Mouse (Mus musculus): ENCODE data around the gene Cda. TPM values are rescaled to one million over a fixed set of nuclear protein-coding genes. Genes with fewer than 3 reads are reported as not detected.
A peak's percentile ranks its signal among the peaks of the same experiment; 100 is the strongest.

The Cda gene
- polyA plus RNA-seq, 1 experiment from 2014 or later, result 24.6 TPM

DNA sequence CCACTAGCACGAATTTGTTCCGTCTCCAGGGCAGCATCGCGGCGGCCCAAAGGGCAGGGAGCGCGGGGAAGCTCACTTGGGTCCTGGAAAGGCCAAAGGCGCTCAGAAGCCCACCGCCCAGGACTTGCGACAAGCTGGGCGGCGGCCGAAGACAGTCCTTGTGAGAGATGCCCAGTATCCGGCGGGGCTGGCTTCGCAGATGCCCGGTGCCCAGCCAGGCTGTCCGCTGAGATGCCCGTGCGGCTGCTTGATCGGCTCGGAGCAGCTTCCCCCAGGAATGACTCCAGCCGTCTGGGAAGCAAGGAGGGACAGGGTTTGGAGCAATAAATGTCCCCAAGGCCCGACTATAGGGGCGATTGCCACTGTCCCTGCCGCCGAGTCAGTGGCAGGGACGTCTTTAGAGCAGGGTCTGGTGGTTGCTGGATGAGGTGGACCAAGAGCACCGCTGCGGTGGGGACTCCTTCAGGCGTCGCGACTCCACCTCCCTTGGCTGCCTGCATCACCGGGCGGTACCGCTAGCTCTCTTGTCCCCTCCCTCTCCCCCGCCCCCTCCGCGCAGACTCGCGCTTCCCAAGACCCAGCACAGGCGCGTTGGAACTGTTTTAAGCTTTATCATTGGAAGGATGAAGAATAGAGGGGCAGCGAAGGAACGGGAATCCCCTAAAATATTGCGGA is 28.3 kb upstream of the Cda start, which contains the start of gene Fam43b:
Fam43b (minus strand) TSS at position 558 of the 675 bp plus-strand sequence.
- no peaks in the 10 kb centered on the region for H3K9me3 ChIP-seq (ENCODE audit: low read length)
- peaks cover 21% of the 10 kb centered on the region for H3K4me1 ChIP-seq (ENCODE audit: insufficient read depth, low read length)
- H3K27me3 ChIP-seq (ENCODE audit: insufficient read depth, low read length), result peaks cover 67% of the 10 kb centered on the region
- peak within 1 kb of the TSS; percentile 52 for H3K4me2 ChIP-seq (replicated peaks; ENCODE audit: low read depth, low read length)
- no peak within 1 kb of the TSS; the same call in 1 of the 2 replicates for H3K9ac ChIP-seq (replicated peaks; ENCODE audit: low read length)
- no peak; the same call in 1 of the 2 replicates for ATAC-seq (ENCODE audit: low FRiP score, low TSS enrichment)
- H3K4me3 ChIP-seq (ENCODE audit: low read length), result peak within 1 kb of the TSS; percentile 33
- H3K36me3 ChIP-seq (ENCODE audit: insufficient read depth, low read length), result no peaks in the 10 kb centered on the region
- H3K27ac ChIP-seq (ENCODE audit: low read length), result no peak within 1 kb of the TSS
- WGBS, result 1% methylated on average over 46 of the region's 46 CpGs

DNA sequence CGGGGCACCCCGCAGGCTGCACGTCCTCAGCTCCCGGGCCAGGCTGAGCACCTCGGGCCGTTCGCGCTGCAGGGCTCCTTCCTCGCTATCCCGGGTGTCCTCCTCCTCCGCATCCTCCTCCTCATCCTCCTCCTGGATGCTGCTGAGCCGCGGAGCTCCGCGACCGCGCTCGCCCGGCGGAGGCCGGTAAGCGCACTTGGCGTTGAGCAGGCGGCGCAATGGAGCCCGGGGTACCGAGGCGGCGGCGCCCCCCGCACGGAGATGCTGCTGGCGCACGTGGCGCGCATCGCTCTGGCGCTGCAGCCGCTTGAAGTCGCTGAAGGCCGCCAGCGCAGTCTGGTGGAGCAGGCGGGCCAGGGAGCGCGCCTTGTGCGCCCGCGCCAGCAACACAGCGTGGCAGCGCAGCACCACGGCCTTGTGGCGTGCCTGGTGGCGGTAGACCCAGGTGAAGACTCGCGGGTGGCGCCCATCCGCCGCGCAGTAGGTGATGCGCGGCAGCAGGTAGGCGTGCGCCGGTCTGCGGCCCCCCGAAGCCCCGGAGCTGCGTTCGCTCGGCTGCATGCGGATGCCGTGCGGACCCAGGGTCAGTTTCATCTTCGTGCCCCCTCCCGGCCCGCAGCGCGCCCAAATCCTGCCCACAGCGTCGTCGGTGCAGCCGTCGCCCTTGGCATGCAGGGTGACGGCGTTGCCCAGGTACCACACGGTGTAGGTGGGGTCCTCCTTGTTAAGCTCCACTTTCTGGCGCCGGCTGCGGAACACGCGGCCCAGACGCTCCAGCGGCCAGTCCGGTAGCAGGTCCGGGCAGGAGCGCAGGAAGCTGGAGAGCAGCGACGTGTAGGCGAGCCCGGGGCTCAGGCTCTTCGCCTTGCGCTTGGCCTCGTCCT is 27.5 kb upstream of the Cda start:
- Histone ChIP-seq H3K9me3 (ENCODE audit: low read length) (no peaks in the 10 kb centered on the region), H3K4me1 (ENCODE audit: insufficient read depth, low read length) (peaks cover 21% of the 10 kb centered on the region), H3K9ac (replicated peaks; ENCODE audit: low read length) (no peak overlapping the region; the same call in 1 of the 2 replicates), H3K4me2 (replicated peaks; ENCODE audit: low read depth, low read length) (peak overlapping the region; percentile 52), H3K27ac (ENCODE audit: low read length) (no peak overlapping the region), H3K27me3 (ENCODE audit: insufficient read depth, low read length) (peaks cover 66% of the 10 kb centered on the region), H3K4me3 (ENCODE audit: low read length) (peak overlapping the region; percentile 33), H3K36me3 (ENCODE audit: insufficient read depth, low read length) (no peaks in the 10 kb centered on the region)
- WGBS, result under 1% methylated on average over 98 of the region's 103 CpGs
- no peak for ATAC-seq (ENCODE audit: low FRiP score, low TSS enrichment)

DNA sequence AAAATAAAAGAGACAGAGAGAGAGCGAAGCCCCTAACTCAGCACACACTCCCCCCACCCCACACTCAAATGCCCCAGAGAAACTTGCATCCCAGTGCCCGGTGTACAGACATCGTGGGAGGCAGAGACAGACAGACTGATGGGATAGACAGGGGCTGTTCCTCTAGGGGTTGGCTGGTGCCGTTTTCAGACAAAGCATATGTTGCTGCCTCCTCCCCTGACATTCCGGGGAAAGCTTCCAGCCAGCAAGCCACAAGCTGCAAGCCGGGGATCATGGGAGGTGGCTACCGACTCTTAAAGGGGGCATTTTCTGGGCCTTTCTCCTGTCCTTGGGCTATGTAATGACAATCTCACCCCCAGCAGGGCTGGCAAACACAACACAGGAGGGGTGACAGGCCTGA is 25.9 kb upstream of the Cda start:
- H3K4me2 ChIP-seq (replicated peaks; ENCODE audit: low read depth, low read length), result no peak overlapping the region
- H3K9me3 ChIP-seq (ENCODE audit: low read length), result no peaks in the 10 kb centered on the region
- H3K27me3 ChIP-seq (ENCODE audit: insufficient read depth, low read length), result peaks cover 62% of the 10 kb centered on the region

DNA sequence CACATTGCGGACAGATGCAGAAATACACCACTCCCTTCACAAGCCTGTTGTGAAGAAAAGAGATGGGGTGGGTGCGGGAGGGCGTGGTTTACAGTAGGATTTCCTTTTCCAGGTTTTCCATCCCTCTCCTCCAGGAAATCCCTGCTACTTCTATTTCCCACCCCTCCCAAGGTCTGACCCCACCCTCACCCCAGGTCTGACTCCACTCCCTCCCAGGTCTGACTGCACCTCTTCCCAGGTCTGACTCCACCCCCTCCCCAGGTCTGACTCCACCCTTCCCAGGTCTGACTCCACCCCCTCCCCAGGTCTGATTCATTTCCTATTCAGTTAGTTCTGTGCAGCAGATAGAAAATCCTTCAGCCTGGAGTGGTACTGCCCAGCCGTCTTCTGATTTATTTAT is 16.0 kb upstream of the Cda start:
- no peaks in the 10 kb centered on the region for H3K36me3 ChIP-seq (ENCODE audit: insufficient read depth, low read length)
- no peak overlapping the region for H3K4me3 ChIP-seq (ENCODE audit: low read length)
- H3K27ac ChIP-seq (ENCODE audit: low read length), result no peak overlapping the region
- H3K4me1 ChIP-seq (ENCODE audit: insufficient read depth, low read length), result peaks cover 7% of the 10 kb centered on the region; the same call in 1 of the 2 replicates
- ATAC-seq (ENCODE audit: low FRiP score, low TSS enrichment), result no peak
- H3K9ac ChIP-seq (replicated peaks; ENCODE audit: low read length), result no peak overlapping the region
- WGBS, result 58% methylated on average over 4 of the region's 4 CpGs
- no peak overlapping the region for H3K4me2 ChIP-seq (replicated peaks; ENCODE audit: low read depth, low read length)
- no peaks in the 10 kb centered on the region for H3K27me3 ChIP-seq (ENCODE audit: insufficient read depth, low read length)
- H3K9me3 ChIP-seq (ENCODE audit: low read length), result no peaks in the 10 kb centered on the region

More for the DNA sequence above, 25.9 kb upstream of the Cda start:
- H3K4me1 ChIP-seq (ENCODE audit: insufficient read depth, low read length), result peaks cover 21% of the 10 kb centered on the region
- no peak overlapping the region for H3K9ac ChIP-seq (replicated peaks; ENCODE audit: low read length)
- no peak overlapping the region for H3K4me3 ChIP-seq (ENCODE audit: low read length)
- 59% methylated on average over 7 of the region's 7 CpGs for WGBS
- no peak overlapping the region for H3K27ac ChIP-seq (ENCODE audit: low read length)
- no peaks in the 10 kb centered on the region for H3K36me3 ChIP-seq (ENCODE audit: insufficient read depth, low read length)
- no peak for ATAC-seq (ENCODE audit: low FRiP score, low TSS enrichment)

DNA sequence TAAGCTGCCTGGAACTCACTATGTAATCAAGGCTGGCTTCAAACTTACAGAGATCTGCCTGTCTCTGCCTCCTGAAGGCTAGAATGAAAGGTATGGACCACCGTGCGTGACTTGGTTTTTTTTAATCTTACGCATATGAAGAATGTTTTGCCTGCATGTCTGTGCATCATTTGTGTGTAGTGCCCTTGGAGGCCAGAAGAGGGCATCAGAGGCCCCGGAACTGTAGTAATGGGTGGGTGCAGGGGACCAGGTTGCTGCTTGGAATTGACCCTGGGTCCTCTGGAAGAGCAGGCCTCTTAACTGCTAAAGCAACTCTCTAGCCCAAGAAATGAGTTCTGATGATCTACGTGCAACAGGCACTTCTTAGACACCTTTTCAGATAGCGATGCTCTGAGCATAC is 14.7 kb upstream of the Cda start:
- no peak overlapping the region for H3K27ac ChIP-seq (ENCODE audit: low read length)
- ATAC-seq (ENCODE audit: low FRiP score, low TSS enrichment), result no peak
- H3K4me1 ChIP-seq (ENCODE audit: insufficient read depth, low read length), result peaks cover 7% of the 10 kb centered on the region; the same call in 1 of the 2 replicates
- H3K4me3 ChIP-seq (ENCODE audit: low read length), result no peak overlapping the region
- H3K36me3 ChIP-seq (ENCODE audit: insufficient read depth, low read length), result no peaks in the 10 kb centered on the region
- 74% methylated on average over 6 of the region's 6 CpGs for WGBS
- H3K4me2 ChIP-seq (replicated peaks; ENCODE audit: low read depth, low read length), result no peak overlapping the region
- H3K9me3 ChIP-seq (ENCODE audit: low read length), result no peaks in the 10 kb centered on the region
- H3K27me3 ChIP-seq (ENCODE audit: insufficient read depth, low read length), result no peaks in the 10 kb centered on the region
- H3K9ac ChIP-seq (replicated peaks; ENCODE audit: low read length), result no peak overlapping the region

DNA sequence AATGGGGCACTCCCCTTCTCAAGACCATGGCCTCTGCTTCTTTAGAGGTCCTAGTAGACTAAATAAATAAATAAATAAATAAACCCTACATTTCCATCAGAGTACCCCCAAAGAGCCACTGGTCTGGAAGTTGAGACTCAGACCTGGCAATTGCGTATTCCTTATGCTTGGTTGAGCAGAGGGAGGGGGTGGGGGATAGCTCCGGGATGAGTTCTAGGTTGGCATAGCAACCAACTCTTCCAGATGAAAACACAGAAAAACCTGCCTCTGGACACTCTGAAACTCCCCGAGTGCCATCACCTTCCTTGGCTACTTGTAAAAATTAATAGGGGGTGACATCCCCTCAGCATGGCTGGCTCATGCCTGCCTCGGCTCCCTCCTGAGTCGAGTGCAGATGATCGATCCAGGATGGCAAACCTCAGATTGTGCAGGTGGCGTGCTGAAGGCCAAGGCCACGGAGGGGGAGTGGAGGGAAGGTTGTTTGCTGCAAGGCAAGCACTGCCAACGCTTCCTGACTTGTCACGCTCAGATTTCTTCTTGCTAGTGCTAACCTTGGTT is 12.4 kb upstream of the Cda start:
- H3K4me3 ChIP-seq (ENCODE audit: low read length), result no peak overlapping the region
- peaks cover 7% of the 10 kb centered on the region; the same call in 1 of the 2 replicates for H3K4me1 ChIP-seq (ENCODE audit: insufficient read depth, low read length)
- no peak overlapping the region for H3K9ac ChIP-seq (replicated peaks; ENCODE audit: low read length)
- H3K27me3 ChIP-seq (ENCODE audit: insufficient read depth, low read length), result no peaks in the 10 kb centered on the region
- no peaks in the 10 kb centered on the region for H3K36me3 ChIP-seq (ENCODE audit: insufficient read depth, low read length)
- no peak for ATAC-seq (ENCODE audit: low FRiP score, low TSS enrichment)
- no peak overlapping the region for H3K4me2 ChIP-seq (replicated peaks; ENCODE audit: low read depth, low read length)
- H3K9me3 ChIP-seq (ENCODE audit: low read length), result no peaks in the 10 kb centered on the region
- 29% methylated on average over 10 of the region's 10 CpGs for WGBS
- no peak overlapping the region for H3K27ac ChIP-seq (ENCODE audit: low read length)

DNA sequence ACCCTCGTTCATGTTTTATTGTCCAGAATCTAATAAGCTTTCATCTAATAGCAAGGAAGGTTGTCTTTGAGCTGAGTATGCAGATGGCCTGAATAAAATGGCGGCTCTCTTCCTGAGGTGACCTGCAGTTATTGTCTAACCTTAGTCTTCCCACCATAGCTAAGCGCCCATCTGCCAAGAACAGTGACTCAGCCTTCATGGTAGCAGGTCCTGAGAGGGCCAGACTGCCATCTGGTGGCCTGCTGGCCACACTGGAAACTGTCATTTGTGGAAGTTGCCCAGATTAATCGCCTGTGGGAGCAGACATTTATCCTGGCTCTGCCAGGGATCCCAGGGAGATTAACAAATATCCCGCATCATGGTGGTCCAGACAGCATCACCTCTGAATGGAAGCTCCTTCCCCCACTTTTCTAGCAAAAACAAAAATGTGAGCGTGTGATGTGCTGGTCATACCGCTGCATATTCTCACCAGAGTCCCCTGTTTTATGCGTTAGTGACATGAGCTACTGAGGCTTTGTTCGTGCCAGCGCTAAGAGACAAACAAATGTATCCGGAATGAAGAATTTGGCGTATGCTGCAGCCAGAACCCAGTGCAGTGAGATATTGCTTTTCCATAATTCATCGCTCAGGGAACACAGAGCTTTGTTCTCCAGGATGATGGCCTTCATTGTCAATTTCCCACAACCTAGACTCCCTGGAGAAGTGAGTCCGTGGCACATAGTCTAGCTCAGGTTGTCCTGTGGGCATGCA is 11.5 kb upstream of the Cda start:
- peaks cover 7% of the 10 kb centered on the region; the same call in 1 of the 2 replicates for H3K4me1 ChIP-seq (ENCODE audit: insufficient read depth, low read length)
- no peaks in the 10 kb centered on the region for H3K27me3 ChIP-seq (ENCODE audit: insufficient read depth, low read length)
- ATAC-seq (ENCODE audit: low FRiP score, low TSS enrichment), result 0 out of 2 replicates have a peak, but pooled peaks have one; percentile 63
- no peaks in the 10 kb centered on the region for H3K36me3 ChIP-seq (ENCODE audit: insufficient read depth, low read length)
- no peak overlapping the region for H3K4me3 ChIP-seq (ENCODE audit: low read length)
- no peak overlapping the region for H3K9ac ChIP-seq (replicated peaks; ENCODE audit: low read length)
- no peak overlapping the region for H3K27ac ChIP-seq (ENCODE audit: low read length)
- WGBS, result 57% methylated on average over 14 of the region's 14 CpGs
- H3K9me3 ChIP-seq (ENCODE audit: low read length), result no peaks in the 10 kb centered on the region
- no peak overlapping the region for H3K4me2 ChIP-seq (replicated peaks; ENCODE audit: low read depth, low read length)

DNA sequence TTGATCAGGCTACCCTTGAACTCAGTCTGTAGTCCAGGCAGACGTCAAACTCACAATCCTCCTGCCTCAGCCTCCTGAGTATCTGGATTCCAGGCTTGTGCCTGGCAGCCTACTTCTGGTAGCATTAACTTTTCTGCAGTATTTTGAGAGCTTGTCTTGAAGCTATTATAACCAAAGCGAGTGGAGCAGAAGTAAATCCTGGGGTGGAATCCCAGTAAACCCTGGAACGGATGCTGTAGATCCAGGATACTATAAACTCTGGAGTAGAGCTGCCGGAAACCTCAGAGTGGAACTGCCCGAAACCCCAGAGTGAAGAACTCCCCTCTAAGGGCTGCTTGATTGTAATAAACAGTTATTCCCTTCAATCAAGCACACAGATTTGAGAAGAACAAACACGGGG is 9.7 kb upstream of the Cda start:
- no peaks in the 10 kb centered on the region for H3K9me3 ChIP-seq (ENCODE audit: low read length)
- ATAC-seq (ENCODE audit: low FRiP score, low TSS enrichment), result no peak
- WGBS, result 49% methylated on average over 6 of the region's 6 CpGs
- H3K4me1 ChIP-seq (ENCODE audit: insufficient read depth, low read length), result peaks cover 7% of the 10 kb centered on the region; the same call in 1 of the 2 replicates
- no peak overlapping the region for H3K27ac ChIP-seq (ENCODE audit: low read length)
- H3K36me3 ChIP-seq (ENCODE audit: insufficient read depth, low read length), result no peaks in the 10 kb centered on the region
- no peak overlapping the region for H3K9ac ChIP-seq (replicated peaks; ENCODE audit: low read length)
- no peak overlapping the region for H3K4me2 ChIP-seq (replicated peaks; ENCODE audit: low read depth, low read length)
- H3K4me3 ChIP-seq (ENCODE audit: low read length), result no peak overlapping the region
- no peaks in the 10 kb centered on the region for H3K27me3 ChIP-seq (ENCODE audit: insufficient read depth, low read length)

DNA sequence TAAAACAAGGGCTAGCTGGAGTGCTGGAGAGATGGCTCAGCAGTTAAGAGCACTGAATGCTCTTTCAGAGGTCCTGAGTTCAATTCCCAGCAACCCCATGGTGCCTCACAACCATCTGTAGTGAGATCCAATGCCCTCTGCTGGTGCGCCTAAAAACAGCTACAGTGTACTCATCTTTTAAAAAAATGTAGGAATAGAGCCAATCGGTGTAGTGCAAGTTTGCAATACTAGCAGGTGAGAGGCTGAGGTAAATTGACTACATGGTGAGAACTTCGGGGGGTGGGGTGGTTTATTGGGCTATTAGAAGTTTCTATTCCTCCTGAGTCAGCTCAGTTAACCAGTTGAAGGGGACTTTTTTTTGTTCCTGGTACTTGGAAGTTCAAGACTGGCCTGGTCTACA is 7.3 kb upstream of the Cda start:
- peaks cover 5% of the 10 kb centered on the region; the same call in 1 of the 2 replicates for H3K4me1 ChIP-seq (ENCODE audit: insufficient read depth, low read length)
- WGBS, result 77% methylated on average over 3 of the region's 3 CpGs
- ATAC-seq (ENCODE audit: low FRiP score, low TSS enrichment), result no peak
- no peak overlapping the region for H3K4me2 ChIP-seq (replicated peaks; ENCODE audit: low read depth, low read length)
- H3K9ac ChIP-seq (replicated peaks; ENCODE audit: low read length), result no peak overlapping the region
- no peak overlapping the region for H3K4me3 ChIP-seq (ENCODE audit: low read length)
- no peaks in the 10 kb centered on the region for H3K9me3 ChIP-seq (ENCODE audit: low read length)
- H3K27ac ChIP-seq (ENCODE audit: low read length), result no peak overlapping the region
- H3K36me3 ChIP-seq (ENCODE audit: insufficient read depth, low read length), result no peaks in the 10 kb centered on the region
- no peaks in the 10 kb centered on the region for H3K27me3 ChIP-seq (ENCODE audit: insufficient read depth, low read length)
